Mouse (Mus musculus) forebrain, postnatal 0 days (tissue): ENCODE data around the gene Ndufaf7. TPM values are rescaled to one million over a fixed set of nuclear protein-coding genes. Genes with fewer than 3 reads are reported as not detected.

Source experiments
- ATAC-seq: fragments of 200-750 bp; cut with Nextera tagmentation; 2 replicates; pipeline ENCODE4 v1.8.0; 2017; ENCODE audit warnings: mild to moderate bottlenecking, moderate library complexity
- DNase-seq: peaks from one replicate; pipeline ENCODE4 v3.0.0-alpha.2; 2015
- H3K27ac ChIP-seq: fragments of 300-500 bp; sonication (generic); 2 replicates; pipeline ENCODE4 v1.5.1; 2014; ENCODE audit warnings: low read depth, mild to moderate bottlenecking, antibody characterized with exemption, low read length, moderate library complexity, mixed read lengths
- H3K27me3 ChIP-seq: fragments of 300-500 bp; sonication (generic); 2 replicates; pipeline ENCODE4 v1.6.1; 2014; ENCODE audit warnings: mild to moderate bottlenecking, low read length, mixed read lengths; ENCODE audit not compliant: insufficient read depth
- H3K36me3 ChIP-seq: fragments of 300-500 bp; sonication (generic); 2 replicates; pipeline ENCODE4 v1.6.1; 2014; ENCODE audit warnings: mild to moderate bottlenecking, moderate library complexity; ENCODE audit not compliant: insufficient read depth
- H3K4me1 ChIP-seq: fragments of 300-500 bp; sonication (generic); 2 replicates; pipeline ENCODE4 v1.6.1; 2014; ENCODE audit warnings: antibody characterized with exemption; ENCODE audit not compliant: insufficient read depth
- H3K4me2 ChIP-seq: fragments of 300-500 bp; sonication (generic); 2 replicates; pipeline ENCODE4 v1.6.1; 2014; ENCODE audit warnings: low read depth, mild to moderate bottlenecking, moderate library complexity
- H3K4me3 ChIP-seq: fragments of 300-500 bp; sonication (generic); 2 replicates; pipeline ENCODE4 v1.5.1; 2014; ENCODE audit warnings: low read depth, low read length, mixed read lengths
- H3K9ac ChIP-seq: fragments of 300-500 bp; sonication (generic); 2 replicates; pipeline ENCODE4 v1.6.1; 2014; ENCODE audit warnings: mild to moderate bottlenecking
- H3K9me3 ChIP-seq: fragments of 300-500 bp; sonication (generic); 2 replicates; pipeline ENCODE4 v1.6.1; 2016; ENCODE audit warnings: low read length
- CTCF ChIP-seq: sonication (generic); IDR thresholded peaks from 2 replicates; pipeline ENCODE4 v1.5.1; 2016; ENCODE audit warnings: antibody characterized with exemption, control low read depth, low read depth
- WGBS: fragments of 180-500 bp; shearing (Covaris S2); extraction: QIAGEN DNeasy Blood & Tissue Kit; methylation state at CpG from one replicate; pipeline ENCODE4 v1.1.7; 2014; 5-methylcytosine and 5-hydroxymethylcytosine counted together
- polyA plus RNA-seq: library from polyadenylated mRNA; unstranded; fragments of >200 nt; fragmentation: Nextera tagmentation; extraction: Ambion mirVana; gene quantifications from 2 replicates; pipeline ENCODE4 v1.2.1, GENCODE M21; 2015
- total RNA-seq: library from RNA; depleted of rRNA; stranded (reverse); fragments of >200 nt; gene quantifications from 2 replicates; pipeline ENCODE4 v1.2.3, GENCODE M21; 2014; rRNA removed

Ndufaf7 gene
- total RNA-seq (32.5 and 32.7 TPM in 2 replicates), polyA plus RNA-seq (49.9 and 66.4 TPM in 2 replicates)

DNA sequence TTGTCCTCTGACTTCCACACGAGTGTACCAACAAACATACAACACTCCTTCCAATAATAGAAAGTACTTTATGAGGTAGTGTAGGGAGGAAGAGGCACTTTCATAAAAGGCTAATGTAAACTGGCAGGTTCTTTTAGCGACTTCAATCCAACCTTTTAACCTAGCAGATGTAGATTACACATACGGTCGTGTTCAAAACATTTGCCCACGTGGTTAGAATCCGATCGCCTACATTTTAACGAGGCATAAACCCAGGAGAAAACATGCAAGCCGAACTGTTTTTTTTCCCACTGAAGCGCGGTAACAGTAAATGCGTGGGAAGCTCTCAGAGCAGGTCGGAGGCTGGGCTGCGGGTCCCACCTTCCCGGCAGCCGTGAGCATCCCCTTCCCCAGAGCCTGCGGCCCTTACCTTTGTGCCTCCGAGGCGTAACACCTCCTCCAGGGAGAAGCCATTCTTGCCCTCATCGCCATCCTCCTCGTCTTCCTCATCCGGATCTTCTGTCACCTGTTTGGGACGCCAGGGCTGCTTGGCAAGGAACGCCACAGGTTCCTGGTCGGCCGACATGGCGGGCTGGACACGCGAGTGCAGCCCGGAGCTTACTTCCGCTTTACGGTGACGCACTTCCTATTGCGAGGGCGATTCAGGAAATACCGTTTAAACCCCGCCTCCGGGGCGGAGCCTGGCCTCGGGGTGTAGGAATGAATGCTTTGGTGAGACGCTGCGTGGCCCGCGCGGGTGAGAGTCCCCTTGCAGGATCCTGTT, at the start of gene Ndufaf7, which contains the start of gene Cebpz:
TSS of gene Ndufaf7 (plus strand) at position 671 of the 763 bp plus-strand sequence.
TSS of gene Cebpz (minus strand) at position 601 of the 763 bp plus-strand sequence.
- DNase-seq: peak; percentile 97
- WGBS: under 1% methylated on average over 45 of the region's 45 CpGs
- peaks cover 34% of the 10 kb centered on the region for H3K36me3 ChIP-seq
- no peaks in the 10 kb centered on the region for H3K27me3 ChIP-seq
- peak within 1 kb of the TSS; percentile 73 for H3K27ac ChIP-seq
- no peak for TF ChIP-seq CTCF
- peak within 1 kb of the TSS; percentile 66 for H3K4me2 ChIP-seq
- no peaks in the 10 kb centered on the region for H3K9me3 ChIP-seq
- H3K4me1 ChIP-seq: no peaks in the 10 kb centered on the region
- peak within 1 kb of the TSS; percentile 89 for H3K4me3 ChIP-seq
- ATAC-seq: peak; percentile 100
- peak within 1 kb of the TSS; percentile 76 for H3K9ac ChIP-seq

DNA sequence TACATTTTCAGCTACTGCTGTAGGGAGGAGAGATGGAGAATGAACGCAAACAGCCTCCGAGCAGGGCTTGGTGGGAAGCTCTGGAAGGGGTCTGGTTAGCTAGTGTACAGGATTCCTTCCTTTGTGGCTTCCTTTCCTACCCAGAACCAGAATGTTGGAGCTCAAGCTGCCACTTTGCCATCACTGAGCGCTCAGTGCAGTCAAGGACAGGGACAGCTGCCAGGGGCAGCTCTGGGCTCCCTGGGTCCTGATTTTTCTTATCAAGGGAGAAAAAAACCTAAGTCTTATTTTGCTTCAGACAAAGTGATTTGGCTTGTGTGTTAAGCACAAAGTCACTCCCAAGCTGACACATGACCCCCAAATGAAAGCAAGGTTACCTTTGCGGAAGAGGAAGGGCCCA, 48.4 kb upstream of the Ndufaf7 start:
- DNase-seq: no peak
- no peak overlapping the region for H3K4me3 ChIP-seq
- no peak overlapping the region for H3K4me2 ChIP-seq
- ATAC-seq: no peak
- H3K27ac ChIP-seq: no peak overlapping the region
- H3K9me3 ChIP-seq: no peaks in the 10 kb centered on the region
- no peak for TF ChIP-seq CTCF
- WGBS: 76% methylated on average over 4 of the region's 4 CpGs
- no peak overlapping the region for H3K9ac ChIP-seq
- no peaks in the 10 kb centered on the region for H3K27me3 ChIP-seq
- no peaks in the 10 kb centered on the region for H3K36me3 ChIP-seq
- no peaks in the 10 kb centered on the region for H3K4me1 ChIP-seq

DNA sequence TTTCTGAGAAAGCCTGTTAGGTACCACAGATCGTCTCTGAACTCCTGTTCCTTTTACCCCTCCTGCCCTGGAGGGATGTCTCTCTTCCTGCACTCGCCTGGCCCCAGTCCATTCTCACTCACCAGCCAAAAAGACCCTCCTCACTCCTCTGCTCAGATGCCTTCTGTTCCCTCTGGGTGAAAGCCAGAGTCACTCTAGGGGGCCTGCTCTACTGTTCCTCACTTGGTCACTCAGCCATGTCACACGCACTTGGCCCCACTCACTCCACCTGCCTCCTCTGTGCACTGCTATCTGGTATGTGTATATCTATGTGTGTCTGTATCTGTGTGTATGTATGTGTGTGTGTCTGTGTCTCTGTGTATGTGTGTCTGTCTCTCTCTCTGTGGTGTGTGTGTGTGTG, 47.8 kb upstream of the Ndufaf7 start:
- no peaks in the 10 kb centered on the region for H3K9me3 ChIP-seq
- H3K4me1 ChIP-seq: no peaks in the 10 kb centered on the region
- no peak for TF ChIP-seq CTCF
- WGBS: 37% methylated on average over 3 of the region's 3 CpGs
- DNase-seq (no peak), ATAC-seq (peak; percentile 42)
- no peak overlapping the region for H3K9ac ChIP-seq
- no peak overlapping the region for H3K4me2 ChIP-seq
- no peak overlapping the region for H3K4me3 ChIP-seq
- no peak overlapping the region for H3K27ac ChIP-seq
- no peaks in the 10 kb centered on the region for H3K27me3 ChIP-seq
- no peaks in the 10 kb centered on the region for H3K36me3 ChIP-seq

DNA sequence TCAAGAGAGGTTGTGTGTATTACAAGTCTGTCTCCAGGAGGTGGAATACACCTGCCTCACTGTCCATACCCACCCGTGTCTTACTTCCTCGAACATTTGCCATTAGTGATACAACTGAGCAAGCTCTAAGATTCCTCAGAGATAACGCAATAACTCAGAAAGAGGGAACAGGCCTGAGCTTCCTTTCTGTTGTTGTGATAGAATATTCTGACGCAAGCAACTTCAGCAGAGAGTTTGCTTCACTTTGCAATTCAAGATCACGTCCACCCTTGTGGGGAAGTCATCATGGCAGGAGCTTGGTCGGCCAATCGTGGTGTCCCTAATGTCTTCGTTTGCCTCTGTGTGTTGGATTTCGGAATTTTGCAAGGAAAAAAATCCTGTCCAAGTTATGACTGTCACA, 45.9 kb upstream of the Ndufaf7 start:
- Histone ChIP-seq H3K4me3 (no peak overlapping the region), H3K4me1 (no peaks in the 10 kb centered on the region), H3K27ac (no peak overlapping the region), H3K27me3 (no peaks in the 10 kb centered on the region), H3K36me3 (no peaks in the 10 kb centered on the region), H3K4me2 (no peak overlapping the region), H3K9me3 (no peaks in the 10 kb centered on the region), H3K9ac (no peak overlapping the region)
- 88% methylated on average over 9 of the region's 9 CpGs for WGBS
- ATAC-seq (no peak), DNase-seq (no peak)
- no peak for TF ChIP-seq CTCF

DNA sequence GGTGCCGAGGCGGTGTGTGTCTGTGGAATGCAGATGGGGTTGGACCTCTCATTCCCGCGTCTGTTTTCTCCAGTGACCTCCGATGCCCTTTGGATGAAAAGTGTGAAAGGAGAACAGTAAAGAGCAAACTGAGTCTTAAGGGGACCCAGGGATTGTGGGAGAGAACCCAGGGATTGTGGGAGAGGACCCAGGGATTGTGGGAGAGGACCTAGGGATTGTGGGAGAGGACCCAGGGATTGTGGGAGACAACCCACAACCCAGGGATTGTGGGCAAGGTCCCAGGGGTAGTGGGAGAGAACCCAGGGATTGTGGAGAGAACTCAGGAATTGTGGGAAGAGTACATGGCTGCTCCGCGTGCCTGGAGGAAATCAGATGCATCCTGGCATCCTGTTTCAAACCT, 41.9 kb upstream of the Ndufaf7 start:
- Histone ChIP-seq H3K27me3 (no peaks in the 10 kb centered on the region), H3K9ac (no peak overlapping the region), H3K27ac (no peak overlapping the region), H3K4me1 (no peaks in the 10 kb centered on the region), H3K4me3 (no peak overlapping the region), H3K4me2 (no peak overlapping the region), H3K9me3 (no peaks in the 10 kb centered on the region), H3K36me3 (no peaks in the 10 kb centered on the region)
- TF ChIP-seq CTCF: no peak
- 81% methylated on average over 7 of the region's 7 CpGs for WGBS
- DNase-seq (no peak), ATAC-seq (no peak)

DNA sequence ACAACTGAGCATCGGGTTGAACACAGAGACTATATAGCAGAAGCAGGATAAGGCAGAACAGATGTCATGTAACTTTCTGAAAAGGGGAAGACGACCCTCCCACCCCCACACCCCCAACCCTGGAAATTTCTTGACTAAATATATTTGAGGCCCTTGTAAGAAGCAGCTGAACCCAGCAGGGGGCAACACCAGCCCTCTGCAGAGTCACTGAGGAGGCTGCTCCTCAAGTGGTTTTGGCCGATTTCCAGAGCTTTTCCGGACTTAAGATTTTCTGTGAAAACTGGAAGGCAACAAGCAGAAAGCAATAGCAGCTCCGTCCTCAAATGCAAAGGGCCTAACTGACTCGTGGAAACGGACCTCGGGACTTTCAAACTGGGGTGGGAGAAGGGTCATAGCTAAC, 41.5 kb upstream of the Ndufaf7 start:
- Histone ChIP-seq H3K4me2 (peak overlapping the region; percentile 21; the same call in 1 of the 2 replicates), H3K4me3 (no peak overlapping the region), H3K27ac (no peak overlapping the region), H3K4me1 (no peaks in the 10 kb centered on the region), H3K27me3 (no peaks in the 10 kb centered on the region), H3K9me3 (no peaks in the 10 kb centered on the region), H3K9ac (no peak overlapping the region), H3K36me3 (no peaks in the 10 kb centered on the region)
- DNase-seq (peak; percentile 79), ATAC-seq (peak; percentile 54)
- peak; percentile 50 for TF ChIP-seq CTCF
- WGBS: 22% methylated on average over 8 of the region's 8 CpGs

DNA sequence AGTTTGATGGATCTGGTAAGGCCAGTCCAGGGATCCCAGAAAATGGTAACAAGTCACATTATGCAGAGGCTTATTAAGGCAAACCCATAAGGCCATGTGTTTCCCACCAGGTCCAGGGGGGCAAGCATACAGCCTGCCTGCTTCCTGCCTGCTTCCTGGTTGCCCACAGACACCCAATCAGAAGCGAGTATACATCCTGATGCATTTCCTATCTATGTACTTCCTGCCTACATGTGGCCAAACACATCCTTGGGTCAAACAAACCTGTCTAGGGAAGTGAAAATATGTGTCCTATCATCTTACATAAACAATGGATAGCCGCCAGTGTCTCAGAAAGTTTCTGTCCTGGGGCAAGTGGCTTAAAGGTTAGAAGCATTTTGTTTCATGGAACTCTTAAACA, 33.8 kb upstream of the Ndufaf7 start:
- DNase-seq (no peak), ATAC-seq (no peak)
- Histone ChIP-seq H3K4me3 (no peak overlapping the region), H3K4me2 (no peak overlapping the region), H3K36me3 (no peaks in the 10 kb centered on the region), H3K9me3 (no peaks in the 10 kb centered on the region), H3K9ac (no peak overlapping the region), H3K27ac (no peak overlapping the region), H3K4me1 (no peaks in the 10 kb centered on the region), H3K27me3 (no peaks in the 10 kb centered on the region)
- TF ChIP-seq CTCF: no peak
- 87% methylated on average over 2 of the region's 2 CpGs for WGBS
